Mouse (Mus musculus) liver, embryonic 16.5 days (tissue): ENCODE measurements around the gene Zfp128. TPM values are rescaled to one million over a fixed set of nuclear protein-coding genes. Genes with fewer than 3 reads are reported as not detected.

ENCODE experiments used
- ATAC-seq: fragments of 200-750 bp; cut with Nextera tagmentation; 2 replicates; pipeline ENCODE4 v1.8.0; 2017; ENCODE audit warnings: low read depth, mild to moderate bottlenecking, moderate number of reproducible peaks, moderate library complexity
- H3K27ac ChIP-seq: fragments of 300-500 bp; sonication (generic); 2 replicates; pipeline ENCODE4 v1.5.1; 2014; ENCODE audit warnings: mild to moderate bottlenecking, low read length
- H3K27me3 ChIP-seq: fragments of 300-500 bp; sonication (generic); 2 replicates; pipeline ENCODE4 v1.6.1; 2014; ENCODE audit warnings: low read depth, low read length, mixed read lengths; ENCODE audit not compliant: control insufficient read depth, insufficient read depth
- H3K36me3 ChIP-seq: fragments of 300-500 bp; sonication (generic); 2 replicates; pipeline ENCODE4 v1.6.1; 2014; ENCODE audit warnings: mild to moderate bottlenecking; ENCODE audit not compliant: control insufficient read depth, insufficient read depth
- H3K4me1 ChIP-seq: fragments of 300-500 bp; sonication (generic); 2 replicates; pipeline ENCODE4 v1.6.1; 2014; ENCODE audit warnings: low read depth, low read length, mixed read lengths; ENCODE audit not compliant: control insufficient read depth
- H3K4me2 ChIP-seq: fragments of 300-500 bp; sonication (generic); 2 replicates; pipeline ENCODE4 v1.6.1; 2014; ENCODE audit warnings: low read depth, low read length, mixed read lengths
- H3K4me3 ChIP-seq: fragments of 300-500 bp; sonication (generic); 2 replicates; pipeline ENCODE4 v1.5.1; 2014; ENCODE audit warnings: low read depth, mild to moderate bottlenecking, low read length
- H3K9ac ChIP-seq: fragments of 300-500 bp; sonication (generic); 2 replicates; pipeline ENCODE4 v1.6.1; 2014; ENCODE audit warnings: low read depth, low read length
- H3K9me3 ChIP-seq: fragments of 300-500 bp; sonication (generic); replicated peaks from 2 replicates; pipeline ENCODE4 v1.6.1; 2016; ENCODE audit warnings: low read length; ENCODE audit not compliant: control insufficient read depth
- WGBS: fragments of 180-500 bp; shearing (Covaris S2); extraction: QIAGEN DNeasy Blood & Tissue Kit; methylation state at CpG from one replicate; pipeline ENCODE4 v1.1.7; 2014; ENCODE audit not compliant: insufficient replicate concordance; 5-methylcytosine and 5-hydroxymethylcytosine counted together
- polyA plus RNA-seq: library from polyadenylated mRNA; unstranded; fragments of >200 nt; fragmentation: Nextera tagmentation; extraction: Ambion mirVana; gene quantifications from 2 replicates; pipeline ENCODE4 v1.2.1, GENCODE M21; 2015

The Zfp128 gene
- polyA plus RNA-seq, 1 experiment from 2014 or later = 0.54 TPM

GRCm38 (mm10) chr7:12887585-12887984 lies 6.6 kb downstream of the Zfp128 start:
- no peak overlapping the region for H3K27ac ChIP-seq
- no peak for ATAC-seq
- no peaks in the 10 kb centered on the region for H3K27me3 ChIP-seq
- H3K4me2 ChIP-seq = no peak overlapping the region
- peaks cover 11% of the 10 kb centered on the region for H3K36me3 ChIP-seq
- H3K4me3 ChIP-seq = no peak overlapping the region
- 64% methylated on average over 5 of the region's 5 CpGs for WGBS
- no peaks in the 10 kb centered on the region for H3K9me3 ChIP-seq
- no peaks in the 10 kb centered on the region for H3K4me1 ChIP-seq
- H3K9ac ChIP-seq = no peak overlapping the region

- no peak overlapping the region for H3K9ac ChIP-seq
- H3K4me3 ChIP-seq = no peak overlapping the region
- peaks cover 11% of the 10 kb centered on the region for H3K36me3 ChIP-seq
- 77% methylated on average over 14 of the region's 14 CpGs for WGBS
- no peaks in the 10 kb centered on the region for H3K27me3 ChIP-seq
- H3K27ac ChIP-seq = no peak overlapping the region
- no peaks in the 10 kb centered on the region for H3K9me3 ChIP-seq
- no peak for ATAC-seq
- H3K4me2 ChIP-seq = no peak overlapping the region
- no peaks in the 10 kb centered on the region for H3K4me1 ChIP-seq
Observed at GRCm38 (mm10) chr7:12890928-12891327, 10.0 kb downstream of the Zfp128 start.

- WGBS = 29% methylated on average over 1 of the region's 1 CpGs
- Histone ChIP-seq H3K4me1 (no peaks in the 10 kb centered on the region), H3K27me3 (no peaks in the 10 kb centered on the region), H3K27ac (no peak overlapping the region), H3K4me2 (no peak overlapping the region), H3K36me3 (peaks cover 9% of the 10 kb centered on the region), H3K4me3 (no peak overlapping the region), H3K9me3 (no peaks in the 10 kb centered on the region), H3K9ac (no peak overlapping the region)
- no peak for ATAC-seq
Observed at GRCm38 (mm10) chr7:12891334-12891733, 10.4 kb downstream of the Zfp128 start.

- H3K27ac ChIP-seq = no peak within 1 kb of the TSS
- peak; percentile 100 for ATAC-seq
- no peaks in the 10 kb centered on the region for H3K9me3 ChIP-seq
- H3K36me3 ChIP-seq = no peaks in the 10 kb centered on the region
- 4% methylated on average over 36 of the region's 36 CpGs for WGBS
- H3K9ac ChIP-seq = peak within 1 kb of the TSS; percentile 53
- H3K4me1 ChIP-seq = peaks cover 8% of the 10 kb centered on the region
- H3K4me3 ChIP-seq = peak within 1 kb of the TSS; percentile 75
- peak within 1 kb of the TSS; percentile 40 for H3K4me2 ChIP-seq
- no peaks in the 10 kb centered on the region for H3K27me3 ChIP-seq
Observed at GRCm38 (mm10) chr7:12897655-12898410, 16.9 kb downstream of the Zfp128 start, which contains the start of gene Zscan22. Zscan22 (plus strand) TSS chr7:12897815.

- H3K36me3 ChIP-seq = peaks cover 4% of the 10 kb centered on the region
- ATAC-seq = no peak
Observed at GRCm38 (mm10) chr7:12901517-12901916, 20.5 kb downstream of the Zfp128 start.

GRCm38 (mm10) chr7:12903623-12904022 lies 22.6 kb downstream of the Zfp128 start:
- H3K27me3 ChIP-seq = no peaks in the 10 kb centered on the region
- H3K4me1 ChIP-seq = peaks cover 3% of the 10 kb centered on the region
- H3K36me3 ChIP-seq = peaks cover 7% of the 10 kb centered on the region
- no peak overlapping the region for H3K27ac ChIP-seq
- WGBS = 40% methylated on average over 10 of the region's 10 CpGs
- ATAC-seq = peak; percentile 40
- H3K9ac ChIP-seq = no peak overlapping the region
- H3K4me3 ChIP-seq = peak overlapping the region; percentile 21; the same call in 1 of the 2 replicates
- H3K4me2 ChIP-seq = peak overlapping the region; percentile 30
- no peaks in the 10 kb centered on the region for H3K9me3 ChIP-seq

More at GRCm38 (mm10) chr7:12901517-12901916, 20.5 kb downstream of the Zfp128 start:
- 41% methylated on average over 5 of the region's 5 CpGs for WGBS
- Histone ChIP-seq H3K4me3 (no peak overlapping the region), H3K4me2 (no peak overlapping the region), H3K9ac (no peak overlapping the region), H3K27ac (no peak overlapping the region), H3K27me3 (no peaks in the 10 kb centered on the region), H3K9me3 (no peaks in the 10 kb centered on the region), H3K4me1 (peaks cover 8% of the 10 kb centered on the region)

GRCm38 (mm10) chr7:12905146-12905545 lies 24.2 kb downstream of the Zfp128 start:
- H3K9ac ChIP-seq = no peak overlapping the region
- no peak overlapping the region for H3K4me2 ChIP-seq
- peaks cover 10% of the 10 kb centered on the region for H3K4me1 ChIP-seq
- no peaks in the 10 kb centered on the region for H3K27me3 ChIP-seq
- H3K4me3 ChIP-seq = no peak overlapping the region
- peaks cover 7% of the 10 kb centered on the region for H3K36me3 ChIP-seq
- 79% methylated on average over 1 of the region's 1 CpGs for WGBS
- no peaks in the 10 kb centered on the region for H3K9me3 ChIP-seq
- ATAC-seq = no peak
- H3K27ac ChIP-seq = no peak overlapping the region

GRCm38 (mm10) chr7:12909498-12909962 lies 28.6 kb downstream of the Zfp128 start:
- peak; percentile 59 for ATAC-seq
- Histone ChIP-seq H3K36me3 (peaks cover 7% of the 10 kb centered on the region), H3K27ac (peak overlapping the region; percentile 90), H3K4me1 (peaks cover 12% of the 10 kb centered on the region), H3K9ac (peak overlapping the region; percentile 72), H3K4me2 (peak overlapping the region; percentile 75), H3K4me3 (peak overlapping the region; percentile 72), H3K9me3 (no peaks in the 10 kb centered on the region), H3K27me3 (no peaks in the 10 kb centered on the region)
- 16% methylated on average over 7 of the region's 7 CpGs for WGBS

- peak overlapping the region; percentile 75 for H3K4me2 ChIP-seq
- H3K4me3 ChIP-seq = peak overlapping the region; percentile 72
- peaks cover 12% of the 10 kb centered on the region for H3K4me1 ChIP-seq
- H3K27me3 ChIP-seq = no peaks in the 10 kb centered on the region
- H3K27ac ChIP-seq = peak overlapping the region; percentile 90
- peaks cover 7% of the 10 kb centered on the region for H3K36me3 ChIP-seq
- ATAC-seq = peak; percentile 79
- H3K9ac ChIP-seq = peak overlapping the region; percentile 72
- no peaks in the 10 kb centered on the region for H3K9me3 ChIP-seq
- 2% methylated on average over 19 of the region's 19 CpGs for WGBS
Observed at GRCm38 (mm10) chr7:12910181-12910668, 29.2 kb downstream of the Zfp128 start.
